Mouse (Mus musculus) CH12.LX (cell line): ENCODE measurements at regions not wholly inside any gene's neighbourhood (a gene's known extent, or its start where the extent isn't known, plus 50 kb on each side); places are given as distances from the start of the nearest gene placed in this dataset.

Experiments used
- DNase-seq: peaks from one replicate; pipeline ENCODE4 v3.0.0-alpha.2; 2013; ENCODE audit errors: extremely low read depth
- H3K27ac ChIP-seq: 2 replicates; pipeline ENCODE4 v1.5.1; 2012; ENCODE audit warnings: low read depth, mild to moderate bottlenecking, control low read depth, moderate library complexity; ENCODE audit not compliant: insufficient read depth
- H3K27me3 ChIP-seq: replicated peaks from 2 replicates; pipeline ENCODE3; 2012; ENCODE audit warnings: inconsistent platforms
- H3K36me3 ChIP-seq, 2 experiments: replicated peaks in 1 of 2; 2 replicates each; pipeline versions ENCODE3 to v1.6.1; 2012; ENCODE audit warnings: inconsistent platforms in 1 of 2, low read length in 1 of 2, mild to moderate bottlenecking in 1 of 2, mixed read lengths in 1 of 2, moderate library complexity in 1 of 2; ENCODE audit not compliant: control insufficient read depth in 1 of 2, insufficient read depth in 1 of 2
- H3K4me1 ChIP-seq, 2 experiments: 2 replicates each; pipeline ENCODE4 v1.6.1; 2012; ENCODE audit warnings: inconsistent platforms in 1 of 2, moderate library complexity in 1 of 2; ENCODE audit not compliant: insufficient read depth in 2 of 2, control insufficient read depth in 1 of 2
- H3K4me2 ChIP-seq: 2 replicates; pipeline ENCODE4 v1.6.1; 2012; ENCODE audit warnings: low read depth, mild to moderate bottlenecking, control low read depth; ENCODE audit not compliant: poor library complexity, insufficient read depth, severe bottlenecking
- H3K4me3 ChIP-seq, 3 experiments: fragments of 150-350 bp in 1 of 3; sonication (generic) in 1 of 3; replicated peaks in 1 of 3; 2 replicates each; pipeline versions ENCODE3 to v1.5.1; 2011 to 2012; ENCODE audit warnings: low read depth in 2 of 3, low read length in 2 of 3, mild to moderate bottlenecking in 2 of 3, moderate library complexity in 2 of 3, control low read depth in 1 of 3, improper control_type of control experiment in 1 of 3, inconsistent platforms in 1 of 3, mixed read lengths in 1 of 3; ENCODE audit not compliant: poor library complexity in 1 of 3
- H3K79me2 ChIP-seq: replicated peaks from 2 replicates; pipeline ENCODE4 v1.6.1; 2012; ENCODE audit warnings: mild to moderate bottlenecking, moderate library complexity; ENCODE audit not compliant: control insufficient read depth, poor library complexity, insufficient read depth, severe bottlenecking; ENCODE audit errors: extremely low read depth
- H3K9ac ChIP-seq: 2 replicates; pipeline ENCODE4 v1.6.1; 2012; ENCODE audit warnings: low read depth, mild to moderate bottlenecking, control low read depth, moderate library complexity; ENCODE audit not compliant: insufficient read depth
- H3K9me3 ChIP-seq: replicated peaks from 2 replicates; pipeline ENCODE3; 2012; ENCODE audit warnings: low read length, inconsistent platforms, mixed read lengths
- HCFC1 ChIP-seq: IDR thresholded peaks from 2 replicates; pipeline ENCODE4 v1.6.1; 2012; ENCODE audit warnings: low read depth, mild to moderate bottlenecking, inconsistent platforms, low read length, improper control_type of control experiment
- IRF4 ChIP-seq: IDR thresholded peaks from 2 replicates; pipeline ENCODE4 v1.6.1; 2014; ENCODE audit warnings: low read depth, mild to moderate bottlenecking, inconsistent platforms, low read length, improper control_type of control experiment
- JUND ChIP-seq: conservative IDR thresholded peaks from 2 replicates; pipeline ENCODE4 v1.6.1; 2011; ENCODE audit warnings: low read depth, low read length, improper control_type of control experiment
- KAT2A ChIP-seq: IDR thresholded peaks from 2 replicates; pipeline ENCODE4 v1.6.1; 2012; ENCODE audit warnings: low read length, improper control_type of control experiment, inconsistent platforms; ENCODE audit not compliant: insufficient replicate concordance
- MAFK ChIP-seq: IDR thresholded peaks from 2 replicates; pipeline ENCODE4 v1.6.1; 2011; ENCODE audit warnings: low read length, improper control_type of control experiment; ENCODE audit not compliant: insufficient replicate concordance
- MAX ChIP-seq: IDR thresholded peaks from 2 replicates; pipeline ENCODE4 v1.6.1; 2011; ENCODE audit warnings: low read length, improper control_type of control experiment
- MEF2A ChIP-seq: IDR thresholded peaks from 2 replicates; pipeline ENCODE4 v1.6.1; 2014; ENCODE audit warnings: low read depth, mild to moderate bottlenecking, inconsistent platforms, low read length, improper control_type of control experiment, borderline replicate concordance
- MXI1 ChIP-seq: IDR thresholded peaks from 2 replicates; pipeline ENCODE4 v1.6.1; 2011; ENCODE audit warnings: mild to moderate bottlenecking, low read depth, low read length, improper control_type of control experiment
- MYC ChIP-seq: IDR thresholded peaks from 2 replicates; pipeline ENCODE4 v1.6.1; 2011; ENCODE audit warnings: low read depth, mild to moderate bottlenecking, improper control_type of control experiment, low read length
- NRF1 ChIP-seq: IDR thresholded peaks from 2 replicates; pipeline ENCODE4 v1.6.1; 2014; ENCODE audit warnings: low read depth, mild to moderate bottlenecking, inconsistent platforms, low read length, improper control_type of control experiment, moderate library complexity
- PAX5 ChIP-seq: IDR thresholded peaks from 2 replicates; pipeline ENCODE4 v1.6.1; 2012; ENCODE audit warnings: low read length, inconsistent platforms, mixed read lengths
- POLR2A ChIP-seq: IDR thresholded peaks from 2 replicates; pipeline ENCODE4 v1.6.1; 2011; ENCODE audit warnings: low read depth, mild to moderate bottlenecking, improper control_type of control experiment, low read length
- POLR2AphosphoS2 ChIP-seq: IDR thresholded peaks from 2 replicates; pipeline ENCODE4 v1.6.1; 2011; ENCODE audit warnings: low read depth, low read length, improper control_type of control experiment
- RCOR1 ChIP-seq: conservative IDR thresholded peaks from 2 replicates; pipeline ENCODE4 v1.6.1; 2012; ENCODE audit warnings: low read depth, mild to moderate bottlenecking, inconsistent platforms, low read length, improper control_type of control experiment
- SIN3A ChIP-seq: IDR thresholded peaks from 2 replicates; pipeline ENCODE4 v1.6.1; 2012; ENCODE audit warnings: low read length, improper control_type of control experiment, inconsistent platforms
- SMC3 ChIP-seq: IDR thresholded peaks from 2 replicates; pipeline ENCODE4 v1.6.1; 2011; ENCODE audit warnings: low read depth, low read length, improper control_type of control experiment
- TBP ChIP-seq: conservative IDR thresholded peaks from 2 replicates; pipeline ENCODE4 v1.6.1; 2011; ENCODE audit warnings: low read depth, low read length, improper control_type of control experiment
- TCF12 ChIP-seq: IDR thresholded peaks from 2 replicates; pipeline ENCODE4 v1.6.1; 2014; ENCODE audit warnings: low read depth, mild to moderate bottlenecking, inconsistent platforms, low read length, improper control_type of control experiment
- USF1 ChIP-seq: IDR thresholded peaks from 2 replicates; pipeline ENCODE4 v1.6.1; 2014; ENCODE audit warnings: low read depth, mild to moderate bottlenecking, inconsistent platforms, low read length, improper control_type of control experiment
- ZC3H11A ChIP-seq: IDR thresholded peaks from 2 replicates; pipeline ENCODE4 v1.6.1; 2012; ENCODE audit warnings: low read depth, mild to moderate bottlenecking, inconsistent platforms, low read length, improper control_type of control experiment
- ZKSCAN1 ChIP-seq: IDR thresholded peaks from 2 replicates; pipeline ENCODE4 v1.6.1; 2012; ENCODE audit warnings: low read depth, inconsistent platforms, low read length, improper control_type of control experiment, borderline replicate concordance
- ZNF384 ChIP-seq: IDR thresholded peaks from 2 replicates; pipeline ENCODE4 v1.6.1; 2012; ENCODE audit warnings: low read depth, low read length, improper control_type of control experiment, inconsistent platforms
- dilution Hi-C: fragments of 300-500 bp; cut with MboI; formaldehyde crosslinking; loops from 2 replicates; pipeline ENCODE4 v1.14.3; 2020; ENCODE audit warnings: low sequenced_read_pairs; ENCODE audit not compliant: extremely low pct_unique_long_range_greater_than_20kb, extremely low pct_ligation_motif_present
- in situ Hi-C: fragments of 300-500 bp; cut with MboI; formaldehyde crosslinking; loops from 3 replicates; pipeline ENCODE4 v1.14.3; 2019; ENCODE audit warnings: low sequenced_read_pairs, low pct_ligation_motif_present, low pct_unique_long_range_greater_than_20kb, mixed read lengths

DNA sequence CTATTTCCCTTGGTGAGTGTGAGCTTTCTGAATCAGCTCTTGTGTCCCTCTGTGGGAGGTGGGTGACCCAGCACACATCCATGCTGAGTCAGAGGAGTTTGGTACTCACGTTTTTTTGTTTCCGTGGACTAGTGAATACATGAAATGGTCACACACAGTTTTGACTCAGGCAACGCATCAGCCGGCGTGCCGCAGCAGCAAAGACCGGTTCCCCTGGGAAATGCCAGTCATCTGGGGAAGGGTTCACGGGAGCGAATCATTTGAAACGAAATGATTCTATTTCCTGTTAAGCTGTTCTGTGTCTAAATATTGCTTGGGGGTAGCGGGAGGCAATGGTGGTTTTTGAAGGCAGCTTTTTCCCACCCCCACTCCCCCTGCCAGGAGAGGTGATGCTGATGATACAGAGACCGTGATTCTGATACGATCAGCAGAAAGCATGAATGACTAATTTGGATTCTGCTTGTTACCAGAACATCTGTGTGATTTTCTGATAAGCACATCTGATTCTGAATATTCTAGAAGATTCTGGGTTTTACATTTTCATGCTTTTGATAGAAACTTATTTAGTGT lies 223.5 kb downstream of the Klf5 start (continued):
- TF ChIP-seq KAT2A = no peak
- TF ChIP-seq USF1 = no peak
- 0 out of 2 replicates have a peak, but pooled peaks have one; percentile 21 for TF ChIP-seq TCF12
- TF ChIP-seq PAX5 = no peak
- TF ChIP-seq MXI1 = no peak
- TF ChIP-seq POLR2A = no peak
- no peak for TF ChIP-seq NRF1
- TF ChIP-seq SMC3 = no peak; the same call in 1 of the 2 replicates
- 0 out of 2 replicates have a peak, but pooled peaks have one; percentile 18 for TF ChIP-seq MAX
- 0 out of 2 replicates have a peak, but pooled peaks have one; percentile 9 for TF ChIP-seq MEF2A
- no peak for TF ChIP-seq ZKSCAN1
- peak; percentile 84 for TF ChIP-seq IRF4
- TF ChIP-seq TBP = no peak
- TF ChIP-seq RCOR1 = no peak
- 0 out of 2 replicates have a peak, but pooled peaks have one; percentile 43 for TF ChIP-seq MYC
- peak; percentile 66; the same call in 1 of the 2 replicates for TF ChIP-seq MAFK

GRCm38 (mm10) chr14:99535781-99536180 lies 237.3 kb downstream of the Klf5 start:
- H3K79me2 ChIP-seq = no peaks in the 10 kb centered on the region
- no peaks in the 10 kb centered on the region for H3K27me3 ChIP-seq
- no peaks in the 10 kb centered on the region for H3K9me3 ChIP-seq
- in situ Hi-C loops (no loop called here), dilution Hi-C loops (no loop called here)
- DNase-seq = no peak
- H3K9ac ChIP-seq = no peak overlapping the region
- no peaks in the 10 kb centered on the region for H3K36me3 ChIP-seq
- TF ChIP-seq SIN3A (no peak), JUND (no peak), IRF4 (no peak), HCFC1 (no peak), POLR2A (no peak), POLR2AphosphoS2 (no peak), KAT2A (no peak), MXI1 (no peak), ZNF384 (no peak), MEF2A (no peak), MAX (no peak), MAFK (no peak), ZC3H11A (no peak)
- no peak overlapping the region for H3K27ac ChIP-seq
- H3K4me1 ChIP-seq = peaks cover 0 to 12% of the 10 kb centered on the region in 2 experiments; a peak in 2 of 4 replicates
- H3K4me3 ChIP-seq = no peak overlapping the region
- H3K4me2 ChIP-seq = no peak overlapping the region
